ENCODE assay signal across 8 mouse cellular contexts in the genomic region with DNA sequence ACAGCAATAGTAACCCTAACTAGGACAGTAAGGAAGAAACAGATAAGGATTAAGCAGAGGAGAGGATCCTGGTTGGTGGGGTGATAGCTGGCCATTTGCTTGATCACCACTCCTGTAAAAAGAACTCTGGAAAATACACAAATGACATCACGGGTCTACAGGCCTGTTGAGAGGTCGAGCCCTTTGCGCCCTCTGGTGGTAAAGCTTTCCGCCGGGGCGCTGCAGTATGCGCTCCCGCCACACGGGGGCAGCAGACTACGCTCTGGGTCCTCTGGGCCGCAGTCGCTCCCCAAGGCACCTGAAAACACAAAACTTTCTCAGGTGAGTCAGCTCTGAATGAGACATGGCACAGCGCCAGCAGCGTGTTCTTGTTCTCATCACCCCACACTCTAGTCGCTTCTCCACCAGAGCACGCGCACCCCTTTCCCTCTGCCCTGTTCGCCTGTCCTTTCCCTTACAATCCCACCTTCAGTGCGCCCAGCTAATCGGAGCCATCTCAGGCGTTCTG. TPM values are rescaled to one million over a fixed set of nuclear protein-coding genes. Genes with fewer than 3 reads are reported as not detected.
DNase-seq lines count a peak whose midpoint lies in the region; ATAC-seq lines count a peak whose summit lies in the region.

No protein-coding gene starts in this region.

- no peak overlapping the region for H3K4me3 ChIP-seq in hindbrain, embryonic 12.5 days

- H3K4me2 ChIP-seq in hindbrain, embryonic 12.5 days (replicated peaks) = no peak overlapping the region

- DNase-seq in Muller cell, postnatal 12 days (ENCODE audit: inconsistent ontology term) = peak; percentile 89
- peak; percentile 84 for DNase-seq in cerebellum, adult 9-11 months
- DNase-seq in frontal cortex, postnatal 10 days (ENCODE audit: low spot score in 2 of 2) = peak; percentile 58 to 86
- peak; percentile 92 to 93 for DNase-seq in layer of hippocampus, postnatal 14 days (ENCODE audit: low spot score in 2 of 2)
- DNase-seq in lung, postnatal 10 days = peak; percentile 91
- DNase-seq in ovary, postnatal 14 days (ENCODE audit: low spot score) = peak; percentile 97
- peak; percentile 68 to 87 for DNase-seq in thymus, postnatal 10 days (ENCODE audit: low spot score in 2 of 2)

- H3K4me1 ChIP-seq in hindbrain, embryonic 12.5 days = peaks cover 10% of the 10 kb centered on the region; the same call in 1 of the 2 replicates

- no peak overlapping the region for H3K9ac ChIP-seq in hindbrain, embryonic 12.5 days

- WGBS in hindbrain, embryonic 12.5 days = 14% methylated on average over 21 of the region's 21 CpGs

- H3K27ac ChIP-seq in hindbrain, embryonic 12.5 days = no peak overlapping the region

- no peaks in the 10 kb centered on the region for H3K9me3 ChIP-seq in hindbrain, embryonic 12.5 days (replicated peaks)

- ATAC-seq in hindbrain, embryonic 12.5 days (ENCODE audit: low FRiP score) = peak; percentile 56

- H3K36me3 ChIP-seq in hindbrain, embryonic 12.5 days = no peaks in the 10 kb centered on the region

- no peaks in the 10 kb centered on the region for H3K27me3 ChIP-seq in hindbrain, embryonic 12.5 days

RNA-seq across cellular contexts. Expression of a gene that starts 18.2 kb away (rescaled TPM):
- polyA plus RNA-seq in hindbrain, embryonic 12.5 days (2016; fragmentation: Nextera tagmentation; extraction: Ambion mirVana) = 49.0 and 51.7 TPM in 2 replicates
- 10 to 100 TPM; 78.4 to 80.7 TPM for total RNA-seq in layer of hippocampus, postnatal 14 days (2021)

RNA-seq across cellular contexts. Expression of a gene that starts 18.3 kb away (rescaled TPM):
- polyA plus RNA-seq in hindbrain, embryonic 12.5 days (2016; fragmentation: Nextera tagmentation; extraction: Ambion mirVana) = 39.2 and 39.4 TPM in 2 replicates
- total RNA-seq in layer of hippocampus, postnatal 14 days (2021) = 10 to 100 TPM; 19.3 to 21.9 TPM

RNA-seq across cellular contexts. Expression of a gene that starts 21.7 kb away (rescaled TPM):
- polyA plus RNA-seq in hindbrain, embryonic 12.5 days (2016; fragmentation: Nextera tagmentation; extraction: Ambion mirVana) = 1.3 TPM in 2 replicates
- total RNA-seq in layer of hippocampus, postnatal 14 days (2021) = 100 to 1,000 TPM; 112 to 139 TPM
